ENCODE assay signal across 8 mouse cellular contexts in genomic region chrX:70384917-70385275, GRCm38 (mm10). TPM values are rescaled to one million over a fixed set of nuclear protein-coding genes. Genes with fewer than 3 reads are reported as not detected.
DNase-seq lines count a peak whose midpoint lies in the region; ATAC-seq and TF ChIP-seq lines count a peak whose summit lies in the region.

No protein-coding gene starts in this region.

- 0 out of 2 replicates have a peak, but pooled peaks cover 4% of the 10 kb centered on the region for H3K4me1 ChIP-seq in kidney, embryonic 14.5 days (ENCODE audit: control insufficient read depth, insufficient read depth, low read length)
- H3K4me1 ChIP-seq in bone marrow macrophage, adult 2 months (ENCODE audit: control insufficient read depth, insufficient read depth, low read length): peaks cover 3% of the 10 kb centered on the region
- no peaks in the 10 kb centered on the region for H3K4me1 ChIP-seq in hindbrain, embryonic 14.5 days (replicated peaks; ENCODE audit: control insufficient read depth, insufficient read depth, low read length)
- no peaks in the 10 kb centered on the region for H3K4me1 ChIP-seq in midbrain, embryonic 14.5 days (ENCODE audit: control insufficient read depth, insufficient read depth, low read length)

- peak overlapping the region; percentile 39 for H3K4me2 ChIP-seq in kidney, embryonic 14.5 days (replicated peaks; ENCODE audit: low read depth, low read length)
- H3K4me2 ChIP-seq in hindbrain, embryonic 14.5 days (replicated peaks): peak overlapping the region; percentile 49
- H3K4me2 ChIP-seq in midbrain, embryonic 14.5 days (ENCODE audit: low read length): peak overlapping the region; percentile 57

- peaks cover 3% of the 10 kb centered on the region; the same call in 1 of the 2 replicates for H3K36me3 ChIP-seq in kidney, embryonic 14.5 days (ENCODE audit: control insufficient read depth, insufficient read depth, low read length)
- no peaks in the 10 kb centered on the region for H3K36me3 ChIP-seq in hindbrain, embryonic 14.5 days (replicated peaks; ENCODE audit: control insufficient read depth, insufficient read depth)
- no peaks in the 10 kb centered on the region for H3K36me3 ChIP-seq in midbrain, embryonic 14.5 days (ENCODE audit: control insufficient read depth, insufficient read depth, low read length)

- peak overlapping the region; percentile 50; the same call in 1 of the 2 replicates for H3K9ac ChIP-seq in kidney, embryonic 14.5 days (ENCODE audit: low read depth, low read length)
- peak overlapping the region; percentile 53 for H3K9ac ChIP-seq in hindbrain, embryonic 14.5 days
- peak overlapping the region; percentile 48 for H3K9ac ChIP-seq in midbrain, embryonic 14.5 days (replicated peaks; ENCODE audit: low read length)

- TF ChIP-seq POLR2A in bone marrow macrophage, adult 2 months (IDR thresholded peaks at IDR 0.05; ENCODE audit: borderline replicate concordance, low read depth, low read length): no peak

- no peak for TF ChIP-seq CTCF in bone marrow macrophage, adult 2 months (IDR thresholded peaks at IDR 0.05; ENCODE audit: low read depth, low read length)

- DNase-seq in kidney, postnatal 14 days: no peak
- DNase-seq in hindbrain, embryonic 14.5 days (ENCODE audit: low spot score): no peak
- DNase-seq in midbrain, embryonic 14.5 days: no peak
- no peak for DNase-seq in adrenal gland, postnatal 4 days (ENCODE audit: low spot score in 2 of 2)
- no peak for DNase-seq in kidney, postnatal 10 days

- H3K27ac ChIP-seq in kidney, embryonic 14.5 days (ENCODE audit: low read depth, low read length): no peak overlapping the region
- H3K27ac ChIP-seq in bone marrow macrophage, adult 2 months (ENCODE audit: insufficient read depth, low read depth, low read length): no peak overlapping the region
- no peak overlapping the region for H3K27ac ChIP-seq in hindbrain, embryonic 14.5 days
- H3K27ac ChIP-seq in midbrain, embryonic 14.5 days (replicated peaks; ENCODE audit: low read depth, low read length): peak overlapping the region; percentile 66

- no peak for ATAC-seq in kidney, embryonic 14.5 days (ENCODE audit: low FRiP score, low TSS enrichment)
- peak; percentile 36 for ATAC-seq in hindbrain, embryonic 14.5 days (ENCODE audit: low FRiP score)
- ATAC-seq in midbrain, embryonic 14.5 days (ENCODE audit: low FRiP score, low TSS enrichment): no peak
- no peak; the same call in 1 of the 2 replicates for ATAC-seq in frontal cortex, adult (ENCODE audit: low TSS enrichment)

- H3K9me3 ChIP-seq in kidney, embryonic 14.5 days (ENCODE audit: control insufficient read depth, low read length): no peaks in the 10 kb centered on the region
- H3K9me3 ChIP-seq in hindbrain, embryonic 14.5 days (ENCODE audit: control insufficient read depth, low read length): no peaks in the 10 kb centered on the region
- H3K9me3 ChIP-seq in midbrain, embryonic 14.5 days (ENCODE audit: control insufficient read depth, low read length): no peaks in the 10 kb centered on the region

- WGBS in kidney, embryonic 14.5 days: 68% methylated on average over 3 of the region's 3 CpGs
- 55% methylated on average over 3 of the region's 3 CpGs for WGBS in hindbrain, embryonic 14.5 days
- 52% methylated on average over 3 of the region's 3 CpGs for WGBS in midbrain, embryonic 14.5 days

- H3K27me3 ChIP-seq in kidney, embryonic 14.5 days (ENCODE audit: control insufficient read depth, insufficient read depth, low read length): no peaks in the 10 kb centered on the region
- H3K27me3 ChIP-seq in hindbrain, embryonic 14.5 days (ENCODE audit: control insufficient read depth, insufficient read depth, low read length): no peaks in the 10 kb centered on the region
- H3K27me3 ChIP-seq in midbrain, embryonic 14.5 days (ENCODE audit: control insufficient read depth, insufficient read depth, low read length): no peaks in the 10 kb centered on the region

- peak overlapping the region; percentile 56 for H3K4me3 ChIP-seq in kidney, embryonic 14.5 days (ENCODE audit: low read length)
- H3K4me3 ChIP-seq in bone marrow macrophage, adult 2 months (ENCODE audit: insufficient read depth, low read length): peak overlapping the region; percentile 74
- H3K4me3 ChIP-seq in hindbrain, embryonic 14.5 days (replicated peaks; ENCODE audit: low read length): peak overlapping the region; percentile 44
- peak overlapping the region; percentile 43 for H3K4me3 ChIP-seq in midbrain, embryonic 14.5 days (replicated peaks; ENCODE audit: low read depth, low read length)

RNA-seq across cellular contexts. Expression of gene 1110012L19Rik, which starts 0.8 kb away (rescaled TPM):
- polyA plus RNA-seq in kidney, embryonic 14.5 days (2014; fragmentation: Nextera tagmentation; extraction: Ambion mirVana): 36.1 and 39.3 TPM in 2 replicates
- 15.1 and 18.1 TPM in 2 replicates for polyA plus RNA-seq in bone marrow macrophage, adult 2 months (2012; ENCODE audit: insufficient read depth, insufficient read length, missing spikeins)
- polyA plus RNA-seq in hindbrain, embryonic 14.5 days (2014; fragmentation: Nextera tagmentation; extraction: Ambion mirVana): 38.0 and 40.9 TPM in 2 replicates
- 32.5 and 40.1 TPM in 2 replicates for polyA plus RNA-seq in midbrain, embryonic 14.5 days (2014; fragmentation: Nextera tagmentation; extraction: Ambion mirVana)
- 10 to 100 TPM; 22.8 to 25.8 TPM for total RNA-seq in adrenal gland, postnatal 4 days (2021)

RNA-seq across cellular contexts. Expression of gene Ids, which starts 20.0 kb away (rescaled TPM):
- polyA plus RNA-seq in kidney, embryonic 14.5 days (2014; fragmentation: Nextera tagmentation; extraction: Ambion mirVana): 2.5 and 3.0 TPM in 2 replicates
- polyA plus RNA-seq in bone marrow macrophage, adult 2 months (2012; ENCODE audit: insufficient read depth, insufficient read length, missing spikeins): 60.9 and 73.6 TPM in 2 replicates
- polyA plus RNA-seq in hindbrain, embryonic 14.5 days (2014; fragmentation: Nextera tagmentation; extraction: Ambion mirVana): 19.6 and 19.8 TPM in 2 replicates
- 20.1 and 28.0 TPM in 2 replicates for polyA plus RNA-seq in midbrain, embryonic 14.5 days (2014; fragmentation: Nextera tagmentation; extraction: Ambion mirVana)
- 10 to 100 TPM; 29.3 to 29.8 TPM for total RNA-seq in adrenal gland, postnatal 4 days (2021)
